Mouse (Mus musculus): Measurements from ENCODE around the gene Clmn. TPM values are rescaled to one million over a fixed set of nuclear protein-coding genes. Genes with fewer than 3 reads are reported as not detected.
"Not testable (repeated sequence)": the region's sequence is repeated elsewhere in the genome, so short reads cannot be mapped to it uniquely, and the experiment has no call there.

Clmn gene
- polyA plus RNA-seq, 1 experiment, result not detected

DNA sequence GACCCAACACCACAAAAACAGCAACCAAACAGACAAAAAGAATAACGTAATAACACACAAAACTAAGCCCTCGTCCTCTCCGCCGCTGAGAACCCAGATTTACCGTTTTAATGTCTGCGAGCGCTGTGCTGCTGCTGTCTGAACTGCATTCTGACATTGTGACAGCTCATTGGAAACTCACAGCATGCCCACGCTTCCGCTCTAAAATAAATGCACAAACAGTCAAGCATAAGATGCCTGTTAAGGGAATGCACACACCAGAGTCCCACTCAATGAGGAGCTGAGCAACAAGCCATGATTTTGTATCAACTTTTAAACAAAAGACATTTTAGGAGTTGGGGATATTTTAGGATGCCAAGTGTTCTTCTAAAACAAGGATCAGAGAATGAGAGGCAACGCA is 127.2 kb downstream of the Clmn start:
- no peaks in the 10 kb centered on the region for H3K4me1 ChIP-seq (ENCODE audit: control insufficient read depth, insufficient read depth, low read length)
- TF ChIP-seq CTCF (IDR thresholded peaks at IDR 0.05; ENCODE audit: control insufficient read depth, insufficient read depth, low read length) (no peak), POLR2A (IDR thresholded peaks at IDR 0.05; ENCODE audit: borderline replicate concordance, control insufficient read depth, low read depth, low read length) (no peak)
- WGBS, result 90% methylated on average over 10 of the region's 10 CpGs
- H3K4me3 ChIP-seq (replicated peaks; ENCODE audit: control insufficient read depth, low read depth, low read length), result no peak overlapping the region
- H3K27ac ChIP-seq (ENCODE audit: control insufficient read depth, insufficient read depth, low read depth, low read length, poor library complexity), result no peak overlapping the region

DNA sequence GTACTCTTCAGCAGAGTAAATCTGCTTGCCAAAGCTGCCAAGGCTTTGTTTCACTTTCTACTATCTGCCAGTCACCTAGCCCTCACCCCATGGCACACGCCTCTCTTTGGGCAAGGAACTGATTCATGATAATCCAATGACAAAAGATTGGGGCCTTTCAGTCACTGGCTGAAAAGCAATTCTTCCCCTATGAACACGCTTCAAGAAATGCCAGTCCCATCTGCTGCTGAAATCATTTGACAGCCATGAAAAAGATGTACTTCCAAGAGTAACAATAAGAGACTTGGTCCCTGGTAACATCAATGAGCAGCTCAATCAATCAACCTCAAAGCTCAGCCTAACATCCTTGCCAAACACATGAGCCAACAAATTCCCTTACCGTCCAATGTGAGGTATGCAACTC is 128.9 kb downstream of the Clmn start:
- Histone ChIP-seq H3K27ac (ENCODE audit: control insufficient read depth, insufficient read depth, low read depth, low read length, poor library complexity) (no peak overlapping the region), H3K4me3 (replicated peaks; ENCODE audit: control insufficient read depth, low read depth, low read length) (no peak overlapping the region), H3K4me1 (ENCODE audit: control insufficient read depth, insufficient read depth, low read length) (no peaks in the 10 kb centered on the region)
- WGBS, result 66% methylated on average over 3 of the region's 3 CpGs
- TF ChIP-seq POLR2A (IDR thresholded peaks at IDR 0.05; ENCODE audit: borderline replicate concordance, control insufficient read depth, low read depth, low read length) (no peak), CTCF (IDR thresholded peaks at IDR 0.05; ENCODE audit: control insufficient read depth, insufficient read depth, low read length) (no peak)

DNA sequence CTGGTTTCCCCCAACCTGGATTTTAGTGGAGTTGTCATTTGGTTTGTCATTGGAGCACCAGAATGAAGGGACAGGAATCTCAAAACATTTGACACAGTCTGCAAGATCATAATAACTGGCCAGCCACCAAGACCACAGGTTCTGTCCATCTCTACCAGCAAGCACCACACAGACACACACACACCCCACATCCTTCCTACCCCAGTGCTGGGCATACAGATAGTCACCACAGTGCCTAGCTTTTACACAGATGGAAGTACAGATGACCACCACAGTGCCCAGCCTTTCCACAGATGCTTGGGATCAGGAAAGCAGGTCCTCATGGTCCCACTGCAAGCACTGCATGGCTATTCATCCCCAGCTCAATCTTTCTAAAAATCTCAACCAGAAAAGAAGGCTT is 131.7 kb downstream of the Clmn start:
- Histone ChIP-seq H3K27ac (ENCODE audit: control insufficient read depth, insufficient read depth, low read depth, low read length, poor library complexity) (no peak overlapping the region), H3K4me1 (ENCODE audit: control insufficient read depth, insufficient read depth, low read length) (no peaks in the 10 kb centered on the region), H3K4me3 (replicated peaks; ENCODE audit: control insufficient read depth, low read depth, low read length) (no peak overlapping the region)
- TF ChIP-seq CTCF (IDR thresholded peaks at IDR 0.05; ENCODE audit: control insufficient read depth, insufficient read depth, low read length) (no peak), POLR2A (IDR thresholded peaks at IDR 0.05; ENCODE audit: borderline replicate concordance, control insufficient read depth, low read depth, low read length) (no peak)

DNA sequence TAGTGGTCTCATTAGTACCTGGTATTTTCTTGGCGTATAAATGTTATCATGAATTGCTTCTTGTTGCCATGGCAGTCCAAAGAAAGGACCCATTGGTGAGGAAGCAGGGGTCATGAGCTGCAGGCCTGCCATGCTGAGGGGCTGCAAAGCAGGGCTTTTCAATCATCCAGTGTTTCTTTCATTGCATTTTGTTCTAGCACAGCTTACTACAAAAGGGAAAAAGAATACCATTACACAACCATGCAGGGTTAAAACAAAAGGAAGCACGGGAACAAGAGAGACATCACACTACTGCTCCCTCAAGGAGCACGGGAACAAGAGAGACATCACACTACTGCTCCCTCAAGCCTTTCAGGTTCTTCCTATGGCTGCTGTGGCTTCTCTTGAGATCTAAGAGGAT is 133.1 kb downstream of the Clmn start:
- TF ChIP-seq POLR2A (IDR thresholded peaks at IDR 0.05; ENCODE audit: borderline replicate concordance, control insufficient read depth, low read depth, low read length) (no peak), CTCF (IDR thresholded peaks at IDR 0.05; ENCODE audit: control insufficient read depth, insufficient read depth, low read length) (no peak)
- no peak overlapping the region for H3K27ac ChIP-seq (ENCODE audit: control insufficient read depth, insufficient read depth, low read depth, low read length, poor library complexity)
- H3K4me3 ChIP-seq (replicated peaks; ENCODE audit: control insufficient read depth, low read depth, low read length), result no peak overlapping the region
- H3K4me1 ChIP-seq (ENCODE audit: control insufficient read depth, insufficient read depth, low read length), result no peaks in the 10 kb centered on the region
- 85% methylated on average over 3 of the region's 3 CpGs for WGBS

DNA sequence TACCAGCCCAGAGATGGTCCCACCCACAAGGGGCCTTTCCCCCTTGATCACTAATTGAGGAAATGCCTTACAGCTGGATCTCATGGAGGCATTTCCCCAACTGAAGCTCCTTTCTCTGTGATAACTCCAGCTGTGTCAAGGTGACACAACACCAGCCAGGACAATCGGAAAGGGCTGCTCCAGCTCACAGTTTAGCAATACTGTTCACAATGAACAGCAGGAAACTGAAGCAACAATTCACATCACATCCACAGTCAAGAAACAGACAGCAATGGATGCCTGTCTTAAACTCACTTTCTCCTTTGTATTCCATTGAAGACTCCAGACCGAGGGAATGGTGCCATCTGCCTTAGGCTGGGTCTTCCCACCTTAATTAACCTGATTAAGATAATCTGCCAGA is 138.4 kb downstream of the Clmn start:
- 73% methylated on average over 2 of the region's 2 CpGs for WGBS
- not testable (repeated sequence) for H3K4me1 ChIP-seq (ENCODE audit: control insufficient read depth, insufficient read depth, low read length); H3K27ac ChIP-seq (ENCODE audit: control insufficient read depth, insufficient read depth, low read depth, low read length, poor library complexity); H3K4me3 ChIP-seq (replicated peaks; ENCODE audit: control insufficient read depth, low read depth, low read length)

DNA sequence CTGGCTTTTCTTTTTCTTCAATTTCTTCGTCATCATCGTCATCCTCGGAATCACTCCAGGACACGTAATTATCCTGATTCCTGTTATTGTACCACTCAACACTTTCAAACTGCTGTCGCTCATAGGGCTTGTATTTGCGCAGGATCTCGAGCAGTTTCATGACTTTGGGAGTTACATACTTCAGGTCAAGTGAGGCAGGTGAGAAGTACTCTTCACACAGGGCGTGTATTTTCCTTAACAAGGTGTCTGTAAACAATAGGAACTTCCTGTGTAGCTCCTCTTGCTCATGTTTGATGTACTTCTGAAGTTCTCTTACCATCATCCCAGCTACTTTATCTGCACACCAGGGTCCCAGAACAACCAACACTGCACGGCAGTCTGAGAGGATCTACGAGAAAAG is 142.8 kb downstream of the Clmn start:
- Histone ChIP-seq H3K4me3 (replicated peaks; ENCODE audit: control insufficient read depth, low read depth, low read length) (no peak overlapping the region), H3K27ac (ENCODE audit: control insufficient read depth, insufficient read depth, low read depth, low read length, poor library complexity) (no peak overlapping the region), H3K4me1 (ENCODE audit: control insufficient read depth, insufficient read depth, low read length) (no peaks in the 10 kb centered on the region)
- TF ChIP-seq POLR2A (IDR thresholded peaks at IDR 0.05; ENCODE audit: borderline replicate concordance, control insufficient read depth, low read depth, low read length), result no peak
- TF ChIP-seq CTCF (IDR thresholded peaks at IDR 0.05; ENCODE audit: control insufficient read depth, insufficient read depth, low read length), result no peak
- WGBS, result 93% methylated on average over 10 of the region's 10 CpGs

DNA sequence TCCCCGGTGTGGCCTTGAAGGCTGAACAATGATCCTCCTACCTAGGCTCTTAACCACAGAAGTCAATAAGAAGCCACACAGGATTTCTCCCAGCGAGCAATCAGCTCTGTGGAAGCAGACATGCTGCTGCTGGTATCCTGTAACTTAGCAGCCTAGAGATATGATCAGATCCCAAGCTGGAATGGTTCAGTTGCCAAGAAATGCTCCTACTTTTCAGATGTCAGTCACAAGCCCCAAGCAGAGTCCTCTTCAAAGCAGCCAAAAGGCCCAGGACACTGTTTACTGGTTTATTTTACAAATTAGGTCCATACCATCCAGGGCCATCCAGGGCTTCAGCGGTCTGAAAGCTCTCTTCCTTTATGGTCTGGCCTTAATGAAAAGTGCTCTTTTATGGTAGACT is 143.9 kb downstream of the Clmn start:
- Histone ChIP-seq H3K4me1 (ENCODE audit: control insufficient read depth, insufficient read depth, low read length) (no peaks in the 10 kb centered on the region), H3K27ac (ENCODE audit: control insufficient read depth, insufficient read depth, low read depth, low read length, poor library complexity) (no peak overlapping the region), H3K4me3 (replicated peaks; ENCODE audit: control insufficient read depth, low read depth, low read length) (no peak overlapping the region)
- TF ChIP-seq POLR2A (IDR thresholded peaks at IDR 0.05; ENCODE audit: borderline replicate concordance, control insufficient read depth, low read depth, low read length) (no peak), CTCF (IDR thresholded peaks at IDR 0.05; ENCODE audit: control insufficient read depth, insufficient read depth, low read length) (no peak)
- WGBS, result 87% methylated on average over 3 of the region's 3 CpGs

DNA sequence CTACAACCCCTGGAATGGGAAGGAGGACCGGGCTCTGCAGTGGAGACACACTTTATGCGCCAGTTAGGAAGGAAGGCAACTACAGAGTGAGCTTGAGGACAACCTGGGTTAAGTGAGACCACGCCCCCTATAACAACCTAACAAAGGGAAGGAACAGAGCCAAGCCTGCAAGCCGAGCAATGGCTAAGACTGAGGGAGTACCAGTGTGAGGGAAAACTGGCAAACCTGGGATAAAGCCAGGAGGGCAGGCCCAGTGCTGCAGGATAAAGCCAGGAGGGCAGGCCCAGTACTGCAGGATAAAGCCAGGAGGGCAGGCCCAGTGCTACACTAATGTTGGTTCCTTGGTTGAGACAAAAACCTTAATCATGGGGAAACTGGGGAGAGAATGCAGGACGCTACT is 145.9 kb downstream of the Clmn start:
- Histone ChIP-seq H3K4me3 (replicated peaks; ENCODE audit: control insufficient read depth, low read depth, low read length) (no peak overlapping the region), H3K4me1 (ENCODE audit: control insufficient read depth, insufficient read depth, low read length) (no peaks in the 10 kb centered on the region), H3K27ac (ENCODE audit: control insufficient read depth, insufficient read depth, low read depth, low read length, poor library complexity) (no peak overlapping the region)
- WGBS, result 83% methylated on average over 5 of the region's 5 CpGs
- TF ChIP-seq POLR2A (IDR thresholded peaks at IDR 0.05; ENCODE audit: borderline replicate concordance, control insufficient read depth, low read depth, low read length) (no peak), CTCF (IDR thresholded peaks at IDR 0.05; ENCODE audit: control insufficient read depth, insufficient read depth, low read length) (no peak)

DNA sequence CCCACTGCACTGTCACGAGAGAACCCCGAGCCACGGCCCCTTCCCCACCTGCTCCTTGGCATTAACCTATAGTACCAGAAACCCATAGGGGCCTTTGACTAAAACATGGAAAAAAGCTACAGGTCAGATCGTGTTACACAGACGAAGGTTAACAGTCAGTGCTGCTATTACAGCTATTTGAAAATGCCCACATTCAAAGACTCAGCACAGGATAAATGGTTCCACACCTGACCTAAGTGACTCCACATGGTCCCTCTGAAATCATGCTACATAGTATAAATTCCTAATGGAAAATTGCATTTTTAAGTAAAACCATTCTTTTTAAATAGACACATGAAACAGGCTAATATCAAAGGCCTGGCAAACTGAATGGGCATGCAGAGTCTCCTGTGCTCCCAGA is 148.5 kb downstream of the Clmn start:
- no peak for TF ChIP-seq POLR2A (IDR thresholded peaks at IDR 0.05; ENCODE audit: borderline replicate concordance, control insufficient read depth, low read depth, low read length)
- no peak for TF ChIP-seq CTCF (IDR thresholded peaks at IDR 0.05; ENCODE audit: control insufficient read depth, insufficient read depth, low read length)
- WGBS, result 92% methylated on average over 5 of the region's 5 CpGs
- Histone ChIP-seq H3K4me3 (replicated peaks; ENCODE audit: control insufficient read depth, low read depth, low read length) (no peak overlapping the region), H3K4me1 (ENCODE audit: control insufficient read depth, insufficient read depth, low read length) (no peaks in the 10 kb centered on the region), H3K27ac (ENCODE audit: control insufficient read depth, insufficient read depth, low read depth, low read length, poor library complexity) (no peak overlapping the region)

All from bone marrow, adult 2 months (tissue).